7 mouse cellular contexts compared by ENCODE assay signal in genomic region chr10:82629586-82630255, GRCm38 (mm10). TPM values are rescaled to one million over a fixed set of nuclear protein-coding genes. Genes with fewer than 3 reads are reported as not detected.
DNase-seq lines count a peak whose midpoint lies in the region; ATAC-seq lines count a peak whose summit lies in the region.
"Not testable (repeated sequence)": the region's sequence is repeated elsewhere in the genome, so short reads cannot be mapped to it uniquely, and the experiment has no call there.

TSS of gene Tdg (plus strand) at chr10:82629828.

- H3K27ac ChIP-seq in embryonic facial prominence, embryonic 11.5 days (replicated peaks; ENCODE audit: low read depth, low read length): peak within 1 kb of the TSS; percentile 66
- H3K27ac ChIP-seq in limb, embryonic 10.5 days: peak within 1 kb of the TSS; percentile 96
- peak within 1 kb of the TSS; percentile 94 for H3K27ac ChIP-seq in midbrain, embryonic 13.5 days

- ATAC-seq in embryonic facial prominence, embryonic 11.5 days (replicated peaks; ENCODE audit: insufficient number of reproducible peaks, low FRiP score, low TSS enrichment, low read depth): peak; percentile 95
- peak; percentile 90 for ATAC-seq in granulocyte monocyte progenitor cell, adult 5-6 weeks (replicated peaks; ENCODE audit: poor library complexity, severe bottlenecking)
- peak; percentile 97 for ATAC-seq in midbrain, embryonic 13.5 days

- H3K36me3 ChIP-seq in embryonic facial prominence, embryonic 11.5 days (replicated peaks; ENCODE audit: control insufficient read depth, insufficient read depth, low read depth, low read length): not testable (repeated sequence)
- H3K36me3 ChIP-seq in limb, embryonic 10.5 days: peaks cover 37% of the 10 kb centered on the region
- H3K36me3 ChIP-seq in midbrain, embryonic 13.5 days: peaks cover 24% of the 10 kb centered on the region

- H3K9me3 ChIP-seq in embryonic facial prominence, embryonic 11.5 days (replicated peaks; ENCODE audit: control insufficient read depth, low read length); limb, embryonic 10.5 days (replicated peaks); midbrain, embryonic 13.5 days: not testable (repeated sequence)

- peak; percentile 96 for DNase-seq in adrenal gland, postnatal 14 days
- peak; percentile 95 for DNase-seq in embryonic facial prominence, embryonic 11.5 days (ENCODE audit: low spot score)
- DNase-seq in kidney, adult 11 months: peak; percentile 91
- peak; percentile 93 for DNase-seq in limb, embryonic 10.5 days (ENCODE audit: low spot score)
- peak; percentile 82 for DNase-seq in spleen, adult 12 weeks (ENCODE audit: low spot score)

- under 1% methylated on average over 35 of the region's 78 CpGs for WGBS in embryonic facial prominence, embryonic 11.5 days
- under 1% methylated on average over 76 of the region's 78 CpGs for WGBS in limb, embryonic 10.5 days
- under 1% methylated on average over 66 of the region's 78 CpGs for WGBS in midbrain, embryonic 13.5 days

- not testable (repeated sequence) for H3K4me1 ChIP-seq in embryonic facial prominence, embryonic 11.5 days (ENCODE audit: control insufficient read depth, insufficient read depth, low read length)
- peaks cover 17% of the 10 kb centered on the region for H3K4me1 ChIP-seq in limb, embryonic 10.5 days
- peaks cover 30% of the 10 kb centered on the region for H3K4me1 ChIP-seq in midbrain, embryonic 13.5 days (replicated peaks)

- not testable (repeated sequence) for H3K27me3 ChIP-seq in embryonic facial prominence, embryonic 11.5 days (ENCODE audit: control insufficient read depth, insufficient read depth, low read length); limb, embryonic 10.5 days (ENCODE audit: low read depth, poor library complexity, severe bottlenecking); midbrain, embryonic 13.5 days

- H3K4me3 ChIP-seq in embryonic facial prominence, embryonic 11.5 days (ENCODE audit: low read depth, low read length): peak within 1 kb of the TSS; percentile 55
- H3K4me3 ChIP-seq in limb, embryonic 10.5 days: peak within 1 kb of the TSS; percentile 75
- H3K4me3 ChIP-seq in midbrain, embryonic 13.5 days (replicated peaks): peak within 1 kb of the TSS; percentile 83

- peak within 1 kb of the TSS; percentile 78 for H3K9ac ChIP-seq in embryonic facial prominence, embryonic 11.5 days (replicated peaks; ENCODE audit: low read length)
- peak within 1 kb of the TSS; percentile 91 for H3K9ac ChIP-seq in midbrain, embryonic 13.5 days (replicated peaks)

- peak within 1 kb of the TSS; percentile 82 for H3K4me2 ChIP-seq in embryonic facial prominence, embryonic 11.5 days (ENCODE audit: low read depth, low read length)
- H3K4me2 ChIP-seq in midbrain, embryonic 13.5 days (replicated peaks): peak within 1 kb of the TSS; percentile 92

RNA-seq across cellular contexts. Expression of gene Tdg, which starts in this region (rescaled TPM):
- 31.5 and 38.6 TPM in 2 replicates for total RNA-seq in adrenal gland, postnatal 14 days (2021)
- polyA plus RNA-seq in embryonic facial prominence, embryonic 11.5 days (2014; fragmentation: Nextera tagmentation; extraction: Ambion mirVana): 276 and 283 TPM in 2 replicates
- 48.9 and 76.4 TPM in 2 replicates for total RNA-seq in granulocyte monocyte progenitor cell, adult 5-6 weeks (2014; fragmentation: Nextera tagmentation)
- total RNA-seq in granulocyte monocyte progenitor cell, adult 5-6 weeks (2017): 97.3 and 102 TPM in 2 replicates
- polyA plus RNA-seq in limb, embryonic 10.5 days (2016; fragmentation: Nextera tagmentation; extraction: Ambion mirVana): 240 and 264 TPM in 2 replicates
- polyA plus RNA-seq in midbrain, embryonic 13.5 days (2015; fragmentation: Nextera tagmentation; extraction: Ambion mirVana): 229 and 241 TPM in 2 replicates

Comparison
In these comparisons a context has a peak if more than half of its experiments do, and no peak if none do; other contexts are left out.
1. Peak in every context shown above with its lines: DNase-seq, ATAC-seq, H3K4me3 ChIP-seq and H3K27ac ChIP-seq.